Mouse (Mus musculus) kidney, postnatal 25 days (tissue): ENCODE results near the gene Metap1.
A peak's percentile ranks its signal among the peaks of the same experiment; 100 is the strongest.

Experiments used
- DNase-seq, 2 experiments: peaks; one replicate each; pipeline ENCODE4 v3.0.0; 2021; ENCODE audit warnings: mixed read lengths in 2 of 2

Gene Metap1

DNA sequence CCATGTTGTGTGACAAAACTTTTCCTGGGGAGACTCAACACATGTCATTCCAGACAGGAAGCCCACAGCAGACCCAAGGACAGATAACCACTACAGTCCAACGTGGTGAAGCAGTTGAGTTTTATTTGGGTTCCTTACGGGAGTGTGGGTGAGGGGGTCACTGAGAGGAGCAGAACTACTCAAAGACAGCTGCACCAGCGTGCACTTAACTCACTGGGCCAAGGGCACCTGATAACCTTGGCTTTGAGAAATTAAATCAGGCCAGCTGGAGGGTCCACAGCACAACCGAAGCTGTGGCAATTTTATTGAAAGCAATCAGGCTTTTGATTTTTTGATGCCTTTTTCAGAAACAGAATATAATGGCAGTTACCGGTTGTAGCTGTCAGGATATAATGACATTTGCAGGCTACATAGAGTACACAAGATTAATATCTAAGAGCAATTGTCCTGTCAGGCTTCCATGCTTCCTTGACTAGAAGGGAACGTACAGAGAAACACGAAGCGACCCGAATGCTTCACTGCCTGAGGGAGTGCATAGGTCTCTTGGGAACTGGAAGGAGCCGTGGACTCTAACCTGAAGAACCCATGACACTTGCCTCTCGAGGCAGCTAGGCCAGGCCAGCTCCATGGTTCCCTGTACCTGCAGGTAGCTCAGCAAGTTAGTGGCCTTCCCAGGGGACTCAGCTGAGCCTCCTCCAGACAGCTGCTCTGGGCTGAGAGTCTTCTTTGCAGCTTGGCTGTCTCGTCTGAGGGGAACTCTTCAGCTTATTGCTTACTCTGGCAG is 41.0 kb downstream of the Metap1 start:
- peak; percentile 56 to 83 for DNase-seq

- DNase-seq = no peak
These were observed 45.9 kb downstream of the Metap1 start for GRCm38 (mm10) chr3:138443465-138443771.

- DNase-seq = peak; percentile 93 to 95
These were observed 46.5 kb downstream of the Metap1 start, which contains the start of gene Adh5 for GRCm38 (mm10) chr3:138442612-138443464. TSS of gene Adh5 (plus strand) at chr3:138443093.

DNA sequence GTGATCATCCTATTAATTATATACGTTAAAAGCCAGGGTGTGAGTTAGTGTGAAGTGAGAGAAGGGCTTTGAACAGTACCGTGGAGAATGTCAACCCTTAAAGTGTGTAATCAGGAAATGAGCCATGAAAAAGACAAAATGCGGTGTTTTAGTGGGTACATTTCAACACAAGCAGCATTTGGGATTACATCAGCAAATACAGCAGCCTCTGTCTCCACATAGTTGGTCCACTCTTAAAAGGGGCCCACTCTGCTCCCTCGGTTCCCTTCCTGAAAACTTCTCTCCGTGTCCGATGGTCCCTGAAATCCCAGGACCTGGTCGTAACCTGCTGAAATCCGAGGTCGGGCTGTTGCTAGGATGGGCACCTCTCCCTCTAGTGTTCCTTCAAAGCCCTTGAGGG is 47.1 kb downstream of the Metap1 start:
- DNase-seq = no peak

DNA sequence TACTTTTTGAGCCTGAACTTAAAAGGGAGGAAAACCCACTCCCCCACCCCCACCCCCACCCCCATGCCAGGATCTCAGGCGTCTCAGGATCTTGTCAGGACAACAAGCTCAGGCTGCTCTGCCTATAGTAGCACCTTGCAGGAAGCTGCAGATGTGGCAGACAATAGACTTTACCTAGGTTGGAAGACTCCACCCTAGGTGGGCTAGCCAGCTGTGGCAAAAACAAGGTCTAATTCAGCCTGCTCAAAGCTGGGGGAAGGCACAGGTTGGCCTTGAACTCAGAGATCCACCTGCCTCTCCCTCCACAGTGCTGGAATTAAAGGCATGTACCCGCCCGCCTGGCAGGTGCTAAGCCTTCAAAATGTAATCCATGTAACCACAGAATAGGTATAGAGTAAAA is 50.6 kb downstream of the Metap1 start:
- DNase-seq = no peak

DNA sequence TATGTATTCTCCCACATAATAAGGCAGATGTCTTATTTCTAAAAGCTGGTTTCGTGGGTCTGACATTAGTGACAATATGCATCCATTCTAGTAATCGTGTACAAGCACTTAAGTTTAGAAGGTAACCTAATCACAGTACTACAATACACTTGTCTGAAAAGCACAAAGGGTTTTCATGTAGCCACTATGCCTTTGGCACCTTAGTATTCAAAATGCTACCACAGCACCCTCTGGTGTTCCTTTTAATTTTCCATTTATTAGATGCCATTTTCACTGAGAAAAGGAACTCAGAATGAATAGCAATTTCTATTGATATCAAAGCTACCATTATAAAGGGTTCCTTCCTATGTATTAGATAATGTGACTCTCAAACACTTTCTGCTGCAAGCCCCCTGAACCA is 57.5 kb downstream of the Metap1 start:
- DNase-seq = peak in 1 of 2 experiments; percentile 21

DNA sequence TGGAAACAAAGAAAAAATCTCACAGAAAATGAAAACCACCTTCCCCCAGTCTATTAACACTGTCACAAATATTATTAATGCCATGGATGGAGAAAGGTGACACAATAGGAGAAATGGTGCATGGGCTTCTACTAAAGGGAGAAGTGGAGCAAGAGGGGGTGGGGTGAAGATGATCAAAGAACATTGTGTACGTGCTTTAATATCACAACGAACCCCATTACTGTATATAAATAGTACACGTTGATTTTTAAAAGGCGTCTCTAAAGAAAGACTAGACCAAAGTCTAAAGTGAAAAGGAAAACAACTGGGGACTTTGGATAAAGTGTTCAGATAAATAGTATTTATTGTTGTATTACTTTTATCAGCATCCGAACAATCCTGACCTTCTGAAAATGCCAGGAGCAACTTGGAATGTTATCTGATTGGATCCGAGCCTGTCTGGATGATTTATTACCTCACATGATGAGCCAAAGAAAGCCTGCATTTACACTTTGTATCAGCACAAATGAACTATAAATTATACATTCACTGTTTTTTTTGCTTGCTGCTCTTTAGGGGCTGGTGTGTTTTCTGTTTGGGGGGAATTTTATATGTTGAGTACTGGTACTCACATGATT is 58.8 kb downstream of the Metap1 start:
- no peak for DNase-seq

DNA sequence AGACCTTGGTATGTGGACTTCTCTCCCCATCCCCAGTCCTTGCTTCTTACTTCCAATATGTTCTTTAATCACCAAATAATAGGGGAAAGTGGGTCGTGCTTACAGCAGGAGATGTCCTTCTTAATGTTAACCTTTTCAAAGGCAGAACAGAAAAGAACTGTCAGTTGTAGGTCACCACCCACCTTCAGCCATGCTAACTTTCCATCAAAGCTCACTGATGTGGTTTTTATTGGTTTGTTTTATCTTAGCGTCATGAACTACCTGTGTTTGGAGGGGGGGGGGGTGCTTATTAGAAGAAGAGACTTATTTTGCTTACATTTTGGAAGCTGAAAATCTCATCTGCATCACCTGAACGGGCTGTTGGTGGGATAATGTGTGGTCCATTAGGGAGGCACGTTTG is 65.1 kb downstream of the Metap1 start:
- DNase-seq = no peak

DNA sequence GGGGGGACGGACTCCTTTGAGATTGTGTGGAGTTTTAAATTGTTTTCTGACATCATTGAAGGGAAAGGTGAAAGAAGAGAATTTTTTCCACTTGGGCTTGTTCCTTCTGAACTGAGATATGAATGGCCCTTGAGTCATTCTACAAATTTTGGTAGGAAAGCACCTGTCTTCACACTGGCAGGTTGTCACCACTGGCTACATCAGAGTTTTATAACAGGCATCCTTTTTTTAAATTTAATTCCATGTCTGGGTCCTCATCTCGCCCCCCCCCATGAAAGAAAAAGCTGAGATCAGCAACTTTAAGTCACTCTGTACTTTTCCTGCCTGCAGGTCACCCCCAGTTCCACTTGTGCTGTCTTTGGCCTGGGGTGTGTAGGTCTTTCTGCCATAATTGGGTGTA is 65.7 kb downstream of the Metap1 start:
- DNase-seq = no peak

GRCm38 (mm10) chr3:138420385-138420784 is 68.9 kb downstream of the Metap1 start:
- no peak for DNase-seq

DNA sequence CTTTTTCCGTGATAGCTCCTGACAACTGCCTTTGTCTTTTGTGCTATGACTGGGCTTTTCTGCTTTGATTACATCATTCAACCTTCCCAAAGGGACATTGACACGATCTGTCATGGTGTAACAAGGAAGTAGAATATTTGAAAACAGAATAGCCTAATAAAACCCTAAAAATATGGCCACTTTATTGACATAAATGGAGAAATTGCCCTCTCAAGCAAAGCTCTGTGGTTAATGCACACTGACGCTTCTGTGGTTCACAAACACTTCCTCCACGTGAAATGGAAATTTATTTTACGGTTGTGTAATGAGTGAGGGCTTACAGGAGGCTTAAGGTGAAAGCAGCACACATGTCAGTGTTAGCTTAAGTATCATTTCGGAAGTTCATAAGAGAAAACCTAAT is 69.9 kb downstream of the Metap1 start:
- no peak for DNase-seq

GRCm38 (mm10) chr3:138415121-138415690 is 74.1 kb downstream of the Metap1 start, which contains the start of gene Adh4:
TSS of gene Adh4 (plus strand) at chr3:138415466.
- DNase-seq = peak; percentile 40 to 47

DNA sequence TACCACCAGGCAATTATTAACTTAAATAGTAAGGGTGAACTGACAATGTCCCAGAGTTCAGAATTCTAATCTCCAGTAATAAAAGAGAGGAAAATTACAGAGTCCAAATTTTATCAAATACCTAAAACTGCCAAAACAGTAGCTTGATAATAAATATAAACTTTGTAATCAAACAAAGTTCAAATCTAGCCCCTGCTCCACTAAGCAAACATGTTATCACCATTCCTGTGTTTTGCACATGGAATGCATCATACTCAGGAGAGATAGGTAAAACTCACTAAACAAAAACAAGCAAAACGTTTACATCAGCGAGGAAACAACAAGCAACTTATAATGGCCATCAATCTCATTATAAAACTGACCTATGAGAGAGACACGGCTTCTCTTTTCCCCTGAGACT is 79.1 kb downstream of the Metap1 start:
- no peak for DNase-seq

GRCm38 (mm10) chr3:138409585-138409984 is 79.7 kb downstream of the Metap1 start:
- no peak for DNase-seq
